Mouse (Mus musculus) adrenal gland, postnatal 0 days (tissue): ENCODE results near the gene Zfp346. TPM values are rescaled to one million over a fixed set of nuclear protein-coding genes. Genes with fewer than 3 reads are reported as not detected.

ENCODE experiments used
- polyA plus RNA-seq: library from polyadenylated mRNA; unstranded; fragments of >200 nt; fragmentation: Nextera tagmentation; extraction: Ambion mirVana; gene quantifications from 2 replicates; pipeline ENCODE4 v1.2.1, GENCODE M21; 2015

Zfp346 gene
- polyA plus RNA-seq, result 10.4 and 20.5 TPM in 2 replicates

DNA sequence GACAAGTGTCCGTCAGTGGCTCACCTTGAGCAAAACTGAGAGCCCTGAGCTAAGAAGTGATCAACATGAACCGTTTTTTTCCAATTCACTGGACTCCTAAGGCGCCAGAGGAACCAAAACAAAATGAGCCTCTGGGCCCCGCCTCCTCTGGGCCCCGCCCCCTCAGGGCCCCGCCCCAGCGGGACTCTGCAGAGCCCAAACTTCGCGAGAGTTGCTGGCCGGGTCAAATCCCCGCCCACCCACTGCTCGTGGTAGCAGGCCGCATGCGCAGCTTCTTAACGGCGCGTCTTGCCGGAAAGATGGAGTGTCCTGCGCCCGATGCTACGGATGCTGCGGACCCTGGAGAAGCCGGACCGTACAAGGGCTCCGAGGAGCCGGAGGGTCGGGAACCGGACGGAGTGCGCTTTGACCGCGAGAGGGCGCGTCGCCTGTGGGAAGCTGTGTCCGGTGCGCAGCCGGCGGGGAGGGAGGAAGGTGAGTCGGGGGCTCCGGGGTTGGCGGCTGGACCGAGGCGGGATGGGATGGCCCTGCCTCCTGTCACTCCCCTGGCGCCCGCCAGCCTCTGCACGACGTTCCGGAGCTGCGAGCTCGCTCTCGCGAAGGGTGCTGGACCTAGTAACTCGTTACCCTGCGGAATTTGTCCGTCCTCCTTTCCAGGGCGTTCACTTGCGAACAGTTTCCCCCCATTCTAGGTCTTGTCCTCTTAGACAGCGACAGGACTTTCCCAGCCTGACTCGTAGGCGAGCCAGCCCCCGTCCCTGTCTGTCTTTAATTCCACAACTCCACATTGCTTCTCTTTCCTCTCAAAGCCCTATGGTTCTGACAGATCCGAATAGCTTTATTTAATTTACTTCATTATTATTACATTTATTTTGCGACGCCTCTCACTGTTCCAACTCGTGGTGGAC is at the start of gene Zfp346:
TSS of gene Zfp346 (plus strand) at position 267 of the 908 bp plus-strand sequence.

GRCm38 (mm10) chr13:55099726-55100478 is 5.2 kb upstream of the Zfp346 start, which contains the start of gene Uimc1:
Gene Uimc1, minus strand, starts transcription at chr13:55100300.

GRCm38 (mm10) chr13:55133448-55133847 is 28.3 kb downstream of the Zfp346 start, which contains the start of gene Gm17617:
Gene Gm17617, minus strand, starts transcription at chr13:55133548.

DNA sequence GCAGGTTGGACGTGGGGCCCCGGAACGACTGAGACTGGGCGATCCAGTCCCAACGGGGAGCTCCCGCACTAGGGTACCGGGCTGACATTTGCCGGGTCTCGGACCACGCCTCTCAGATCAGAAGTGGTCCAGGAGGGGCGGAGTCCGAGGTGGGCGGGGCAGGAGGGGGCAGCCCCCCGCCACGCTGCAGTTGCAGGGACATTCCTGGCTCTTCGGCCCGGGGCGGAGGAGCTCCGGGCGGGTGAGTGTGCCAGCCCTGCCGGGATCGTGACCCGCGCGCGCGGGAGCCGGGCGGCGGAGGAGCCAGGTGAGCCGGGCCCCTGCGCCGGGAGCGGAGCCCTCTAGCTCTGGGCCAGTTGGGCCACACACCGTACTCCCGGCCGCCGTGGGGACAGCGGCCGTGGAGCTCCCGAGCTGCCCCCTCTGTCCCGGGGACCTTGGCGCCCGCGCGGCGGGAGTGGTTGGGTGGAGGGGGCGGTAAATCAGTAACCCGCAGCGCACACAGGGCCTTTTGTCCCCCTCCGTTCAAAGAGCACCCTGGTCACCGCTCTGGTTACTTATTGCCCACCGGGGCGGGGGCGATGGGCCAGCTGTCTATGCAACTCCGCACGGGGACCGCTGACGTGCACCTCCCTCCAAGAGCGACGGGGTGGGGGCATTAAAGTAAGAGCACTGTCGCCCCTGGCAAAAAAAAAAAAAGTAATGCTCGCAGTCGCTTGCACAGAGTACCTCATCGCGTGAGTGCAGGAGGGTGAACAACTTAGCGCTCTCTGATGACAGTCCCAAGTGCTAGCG is 47.7 kb downstream of the Zfp346 start, which contains the start of gene Fgfr4:
TSS of gene Fgfr4 (plus strand) at position 20 of the 795 bp plus-strand sequence.

Other genes starting within 250 kb of the Zfp346 start
- gene Unc5a, start 155.9 kb upstream of the Zfp346 start, polyA plus RNA-seq, result 4.6 and 5.3 TPM in 2 replicates
- gene Hk3, start 83.9 kb upstream of the Zfp346 start, polyA plus RNA-seq, result 1.4 and 1.9 TPM in 2 replicates
- gene Uimc1, start 5.0 kb upstream of the Zfp346 start, polyA plus RNA-seq, result 18.4 and 22.7 TPM in 2 replicates
- not detected in 2 replicates for gene Gm17617, start 28.2 kb downstream of the Zfp346 start, polyA plus RNA-seq
- 2.4 and 10.5 TPM in 2 replicates for gene Fgfr4, start 47.3 kb downstream of the Zfp346 start, polyA plus RNA-seq
- gene Nsd1, start 104.5 kb downstream of the Zfp346 start, polyA plus RNA-seq, result 42.4 and 67.5 TPM in 2 replicates
- gene Prelid1, start 215.2 kb downstream of the Zfp346 start, polyA plus RNA-seq, result 230 and 264 TPM in 2 replicates
- gene Rab24, start 216.6 kb downstream of the Zfp346 start, polyA plus RNA-seq, result 89.1 and 126 TPM in 2 replicates
- gene Mxd3, start 224.5 kb downstream of the Zfp346 start, polyA plus RNA-seq, result 10.8 and 18.6 TPM in 2 replicates